Comparison of ENCODE assay signal across 8 mouse cellular contexts in the genomic region with DNA sequence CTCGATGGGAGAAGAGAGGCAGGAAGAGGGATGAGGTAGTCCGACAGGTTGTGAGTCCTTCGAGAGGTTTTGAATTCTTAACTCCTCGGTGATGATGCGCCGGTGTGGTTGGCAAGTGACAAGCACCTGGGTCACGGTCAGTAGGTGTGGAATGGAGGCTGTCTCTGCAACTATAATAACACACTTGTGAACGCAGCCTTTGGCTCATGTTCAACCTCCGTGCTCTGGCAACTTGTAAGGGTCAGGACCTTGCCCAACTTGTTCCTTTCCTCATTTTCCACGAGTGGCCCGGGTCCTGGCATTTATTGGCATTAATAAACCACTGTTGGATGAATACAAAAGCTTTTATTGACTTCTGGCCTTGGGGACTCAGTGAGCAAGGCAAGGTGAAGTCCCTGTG. TPM values are rescaled to one million over a fixed set of nuclear protein-coding genes. Genes with fewer than 3 reads are reported as not detected.
DNase-seq lines count a peak whose midpoint lies in the region; ATAC-seq lines count a peak whose summit lies in the region.

No protein-coding gene starts in this region.

- H3K27ac ChIP-seq in forebrain, embryonic 12.5 days, result no peak overlapping the region
- H3K27ac ChIP-seq in kidney, embryonic 16.5 days (ENCODE audit: low read length), result no peak overlapping the region
- no peak overlapping the region for H3K27ac ChIP-seq in midbrain, embryonic 12.5 days (replicated peaks)

- DNase-seq in thymus, postnatal 14 days, result peak; percentile 27
- no peak for DNase-seq in thymus, postnatal 36 days
- DNase-seq in frontal cortex, adult 2 months (ENCODE audit: extremely low spot score in 1 of 2, low spot score in 1 of 2), result no peak
- DNase-seq in cerebellum, adult 18-20 months, result no peak
- DNase-seq in urinary bladder, adult 18-20 months (ENCODE audit: low spot score in 2 of 2), result no peak

- H3K4me2 ChIP-seq in forebrain, embryonic 12.5 days, result peak overlapping the region; percentile 95
- H3K4me2 ChIP-seq in kidney, embryonic 16.5 days (replicated peaks; ENCODE audit: low read depth, low read length), result peak overlapping the region; percentile 77
- peak overlapping the region; percentile 95 for H3K4me2 ChIP-seq in midbrain, embryonic 12.5 days (replicated peaks)

- H3K9ac ChIP-seq in forebrain, embryonic 12.5 days, result peak overlapping the region; percentile 91
- peak overlapping the region; percentile 91 for H3K9ac ChIP-seq in kidney, embryonic 16.5 days (replicated peaks; ENCODE audit: low read length)
- H3K9ac ChIP-seq in midbrain, embryonic 12.5 days (replicated peaks), result peak overlapping the region; percentile 97

- peak overlapping the region; percentile 93 for H3K4me3 ChIP-seq in forebrain, embryonic 12.5 days (replicated peaks)
- peak overlapping the region; percentile 92 for H3K4me3 ChIP-seq in kidney, embryonic 16.5 days (ENCODE audit: low read length)
- H3K4me3 ChIP-seq in midbrain, embryonic 12.5 days, result peak overlapping the region; percentile 96

- peaks cover 17% of the 10 kb centered on the region for H3K4me1 ChIP-seq in forebrain, embryonic 12.5 days
- H3K4me1 ChIP-seq in kidney, embryonic 16.5 days (ENCODE audit: insufficient read depth, low read length), result peaks cover 16% of the 10 kb centered on the region
- peaks cover 17% of the 10 kb centered on the region for H3K4me1 ChIP-seq in midbrain, embryonic 12.5 days

- 33% methylated on average over 11 of the region's 11 CpGs for WGBS in forebrain, embryonic 12.5 days
- WGBS in kidney, embryonic 16.5 days, result 10% methylated on average over 11 of the region's 11 CpGs
- 34% methylated on average over 11 of the region's 11 CpGs for WGBS in midbrain, embryonic 12.5 days

- no peaks in the 10 kb centered on the region for H3K9me3 ChIP-seq in forebrain, embryonic 12.5 days
- no peaks in the 10 kb centered on the region for H3K9me3 ChIP-seq in kidney, embryonic 16.5 days (ENCODE audit: low read length)
- no peaks in the 10 kb centered on the region for H3K9me3 ChIP-seq in midbrain, embryonic 12.5 days

- H3K36me3 ChIP-seq in forebrain, embryonic 12.5 days (replicated peaks), result peaks cover 17% of the 10 kb centered on the region
- H3K36me3 ChIP-seq in kidney, embryonic 16.5 days (ENCODE audit: insufficient read depth, low read length), result peaks cover 7% of the 10 kb centered on the region
- peaks cover 35% of the 10 kb centered on the region for H3K36me3 ChIP-seq in midbrain, embryonic 12.5 days

- ATAC-seq in forebrain, embryonic 12.5 days (ENCODE audit: low FRiP score), result no peak
- no peak for ATAC-seq in kidney, embryonic 16.5 days (ENCODE audit: low FRiP score, low TSS enrichment)
- no peak for ATAC-seq in midbrain, embryonic 12.5 days (ENCODE audit: low FRiP score, low read depth)

- no peaks in the 10 kb centered on the region for H3K27me3 ChIP-seq in forebrain, embryonic 12.5 days
- no peaks in the 10 kb centered on the region for H3K27me3 ChIP-seq in kidney, embryonic 16.5 days (ENCODE audit: insufficient read depth, low read length)
- no peaks in the 10 kb centered on the region for H3K27me3 ChIP-seq in midbrain, embryonic 12.5 days

RNA-seq across cellular contexts. Expression of a gene that starts 1.3 kb away (rescaled TPM):
- polyA plus RNA-seq in forebrain, embryonic 12.5 days (2016; fragmentation: Nextera tagmentation; extraction: Ambion mirVana), result 50.5 and 53.3 TPM in 2 replicates
- 47.1 and 48.6 TPM in 2 replicates for polyA plus RNA-seq in kidney, embryonic 16.5 days (2015; fragmentation: Nextera tagmentation; extraction: Ambion mirVana)
- polyA plus RNA-seq in midbrain, embryonic 12.5 days (2016; fragmentation: Nextera tagmentation; extraction: Ambion mirVana), result 50.3 and 59.6 TPM in 2 replicates
- polyA plus RNA-seq in frontal cortex, adult 2 months (2012; rRNA removed), result 41.7 and 44.4 TPM in 2 replicates

RNA-seq across cellular contexts. Expression of a gene that starts 50.7 kb away (rescaled TPM):
- 72.0 and 73.4 TPM in 2 replicates for polyA plus RNA-seq in forebrain, embryonic 12.5 days (2016; fragmentation: Nextera tagmentation; extraction: Ambion mirVana)
- 67.9 and 73.8 TPM in 2 replicates for polyA plus RNA-seq in kidney, embryonic 16.5 days (2015; fragmentation: Nextera tagmentation; extraction: Ambion mirVana)
- polyA plus RNA-seq in midbrain, embryonic 12.5 days (2016; fragmentation: Nextera tagmentation; extraction: Ambion mirVana), result 72.4 and 74.3 TPM in 2 replicates
- 50.6 and 56.4 TPM in 2 replicates for polyA plus RNA-seq in frontal cortex, adult 2 months (2012; rRNA removed)

RNA-seq across cellular contexts. Expression of a gene that starts 50.7 kb away (rescaled TPM):
- 68.2 and 73.1 TPM in 2 replicates for polyA plus RNA-seq in forebrain, embryonic 12.5 days (2016; fragmentation: Nextera tagmentation; extraction: Ambion mirVana)
- polyA plus RNA-seq in kidney, embryonic 16.5 days (2015; fragmentation: Nextera tagmentation; extraction: Ambion mirVana), result 73.4 and 76.1 TPM in 2 replicates
- 71.2 and 75.7 TPM in 2 replicates for polyA plus RNA-seq in midbrain, embryonic 12.5 days (2016; fragmentation: Nextera tagmentation; extraction: Ambion mirVana)
- 31.1 and 32.2 TPM in 2 replicates for polyA plus RNA-seq in frontal cortex, adult 2 months (2012; rRNA removed)
